Comparison of ENCODE assay signal across 20 mouse cellular contexts in genomic region chr6:52903226-52903960, GRCm38 (mm10).
DNase-seq lines count a peak whose midpoint lies in the region; ATAC-seq and TF ChIP-seq lines count a peak whose summit lies in the region.
"Had no signal": no experiment of that assay in that cellular context is flagged by ENCODE, and none has a peak within 500 bp of the region (broad histone marks: within the 10 kb centered on the region; RNA-seq: fewer than 3 reads in every experiment).

No protein-coding gene starts in this region.

- WGBS in midbrain, postnatal 0 days, result 81% methylated on average over 4 of the region's 4 CpGs
- WGBS in midbrain, embryonic 10.5 days, result 87% methylated on average over 4 of the region's 4 CpGs
- WGBS in hindbrain, embryonic 16.5 days, result 79% methylated on average over 4 of the region's 4 CpGs

- no peaks in the 10 kb centered on the region for H3K4me1 ChIP-seq in midbrain, postnatal 0 days (ENCODE audit: insufficient read depth, low read length)
- H3K4me1 ChIP-seq in midbrain, embryonic 10.5 days, result no peaks in the 10 kb centered on the region
- H3K4me1 ChIP-seq in hindbrain, embryonic 16.5 days (ENCODE audit: control insufficient read depth, insufficient read depth, low read depth, low read length), result no peaks in the 10 kb centered on the region
- H3K4me1 ChIP-seq: limb, embryonic 13.5 days had no signal

- H3K27me3 ChIP-seq in midbrain, postnatal 0 days (ENCODE audit: insufficient read depth, low read length), result no peaks in the 10 kb centered on the region
- no peaks in the 10 kb centered on the region for H3K27me3 ChIP-seq in midbrain, embryonic 10.5 days (ENCODE audit: low read depth, poor library complexity, severe bottlenecking)
- H3K27me3 ChIP-seq in hindbrain, embryonic 16.5 days (replicated peaks; ENCODE audit: control insufficient read depth, insufficient read depth, low read length), result no peaks in the 10 kb centered on the region
- H3K27me3 ChIP-seq: embryonic facial prominence, embryonic 13.5 days; limb, embryonic 13.5 days; liver, embryonic 15.5 days; midbrain, embryonic 15.5 days; Patski had no signal

- H3K9ac ChIP-seq in midbrain, postnatal 0 days (replicated peaks; ENCODE audit: low read length, poor library complexity, severe bottlenecking), result no peak overlapping the region
- H3K9ac ChIP-seq in hindbrain, embryonic 16.5 days (ENCODE audit: low read depth, low read length), result no peak overlapping the region
- H3K9ac ChIP-seq: embryonic facial prominence, embryonic 13.5 days; hindbrain, embryonic 14.5 days; limb, embryonic 13.5 days; liver, embryonic 15.5 days; midbrain, embryonic 15.5 days had no signal

- no peak for ATAC-seq in midbrain, postnatal 0 days (ENCODE audit: low FRiP score)
- ATAC-seq in monocyte, adult 5-6 weeks (replicated peaks; ENCODE audit: insufficient number of reproducible peaks, low FRiP score, low TSS enrichment, poor library complexity, severe bottlenecking), result 0 out of 2 replicates have a peak, but pooled peaks have one; percentile 47
- ATAC-seq in hindbrain, embryonic 16.5 days, result no peak
- ATAC-seq: activated CD4-positive, CD25-positive, alpha-beta regulatory T cell, adult 4 months; midbrain, embryonic 15.5 days; Patski had no signal

- peak; percentile 53 for DNase-seq in adrenal gland, adult 2 months
- DNase-seq in adrenal gland, postnatal 4 days (ENCODE audit: low spot score in 2 of 2), result no peak
- DNase-seq in midbrain, postnatal 0 days (ENCODE audit: low spot score), result no peak
- DNase-seq in midbrain, embryonic 10.5 days (ENCODE audit: low spot score), result no peak
- DNase-seq in brain, adult 2 months (ENCODE audit: low read depth, low spot score), result peak; percentile 61
- no peak for DNase-seq in cerebellum, adult 11-12 months
- DNase-seq: cerebellum, adult 2 months; gastrocnemius, postnatal 14 days; kidney, adult 11 months; lung, postnatal 4 days had no signal

- no peak for TF ChIP-seq CTCF in midbrain, postnatal 0 days (IDR thresholded peaks at IDR 0.05)

- peak overlapping the region; percentile 32; the same call in 1 of the 2 replicates for H3K27ac ChIP-seq in midbrain, postnatal 0 days (ENCODE audit: low read depth, low read length)
- H3K27ac ChIP-seq in midbrain, embryonic 10.5 days (replicated peaks), result no peak overlapping the region
- H3K27ac ChIP-seq in hindbrain, embryonic 16.5 days (ENCODE audit: low read depth, low read length), result no peak overlapping the region
- H3K27ac ChIP-seq: embryonic facial prominence, embryonic 13.5 days; hindbrain, embryonic 14.5 days; kidney, postnatal 0 days; limb, embryonic 13.5 days; liver, embryonic 15.5 days; midbrain, embryonic 15.5 days had no signal

- H3K9me3 ChIP-seq in midbrain, postnatal 0 days (ENCODE audit: low read length), result no peaks in the 10 kb centered on the region
- no peaks in the 10 kb centered on the region for H3K9me3 ChIP-seq in midbrain, embryonic 10.5 days (replicated peaks)
- no peaks in the 10 kb centered on the region for H3K9me3 ChIP-seq in hindbrain, embryonic 16.5 days (ENCODE audit: control insufficient read depth, low read length)
- H3K9me3 ChIP-seq: embryonic facial prominence, embryonic 13.5 days; limb, embryonic 13.5 days; liver, embryonic 15.5 days; midbrain, embryonic 15.5 days had no signal

- H3K4me3 ChIP-seq in midbrain, postnatal 0 days (ENCODE audit: low read depth, low read length), result no peak overlapping the region
- no peak overlapping the region for H3K4me3 ChIP-seq in midbrain, embryonic 10.5 days
- no peak overlapping the region for H3K4me3 ChIP-seq in hindbrain, embryonic 16.5 days (ENCODE audit: low read length)
- H3K4me3 ChIP-seq: embryonic facial prominence, embryonic 13.5 days; limb, embryonic 13.5 days; liver, embryonic 15.5 days; midbrain, embryonic 15.5 days had no signal

- H3K36me3 ChIP-seq in midbrain, postnatal 0 days (ENCODE audit: insufficient read depth, low read length), result no peaks in the 10 kb centered on the region
- no peaks in the 10 kb centered on the region for H3K36me3 ChIP-seq in midbrain, embryonic 10.5 days
- no peaks in the 10 kb centered on the region for H3K36me3 ChIP-seq in hindbrain, embryonic 16.5 days (ENCODE audit: control insufficient read depth, insufficient read depth, low read length)
- H3K36me3 ChIP-seq: embryonic facial prominence, embryonic 13.5 days; limb, embryonic 13.5 days; liver, embryonic 15.5 days; midbrain, embryonic 15.5 days had no signal

- no peak overlapping the region for H3K4me2 ChIP-seq in midbrain, postnatal 0 days (ENCODE audit: low read depth, low read length, poor library complexity, severe bottlenecking)
- H3K4me2 ChIP-seq in hindbrain, embryonic 16.5 days (ENCODE audit: low read length), result no peak overlapping the region
- H3K4me2 ChIP-seq: embryonic facial prominence, embryonic 13.5 days; hindbrain, embryonic 14.5 days; limb, embryonic 13.5 days; liver, embryonic 15.5 days; midbrain, embryonic 15.5 days had no signal

Comparison
In these comparisons a context has a peak if more than half of its experiments do, and no peak if none do; other contexts are left out.
1. DNase-seq: peak in adrenal gland, adult 2 months (single experiment) and brain, adult 2 months (single experiment); none in adrenal gland, postnatal 4 days (0 of 2), midbrain, postnatal 0 days (single experiment), midbrain, embryonic 10.5 days (single experiment) and cerebellum, adult 11-12 months (single experiment).